Mouse (Mus musculus) ES-Bruce4 (cell line): ENCODE data around the gene Map2k5.

Source experiments
- CTCF ChIP-seq: IDR thresholded peaks from one replicate; pipeline ENCODE4 v1.8.1; 2011; ENCODE audit warnings: low read depth, low read length
- EP300 ChIP-seq: IDR thresholded peaks from 2 replicates; pipeline ENCODE4 v1.6.1; 2011; ENCODE audit warnings: low read depth, low read length; ENCODE audit not compliant: insufficient read depth
- POLR2A ChIP-seq: IDR thresholded peaks from one replicate; pipeline ENCODE4 v1.8.1; 2011; ENCODE audit warnings: low read length; ENCODE audit not compliant: insufficient read depth

DNA sequence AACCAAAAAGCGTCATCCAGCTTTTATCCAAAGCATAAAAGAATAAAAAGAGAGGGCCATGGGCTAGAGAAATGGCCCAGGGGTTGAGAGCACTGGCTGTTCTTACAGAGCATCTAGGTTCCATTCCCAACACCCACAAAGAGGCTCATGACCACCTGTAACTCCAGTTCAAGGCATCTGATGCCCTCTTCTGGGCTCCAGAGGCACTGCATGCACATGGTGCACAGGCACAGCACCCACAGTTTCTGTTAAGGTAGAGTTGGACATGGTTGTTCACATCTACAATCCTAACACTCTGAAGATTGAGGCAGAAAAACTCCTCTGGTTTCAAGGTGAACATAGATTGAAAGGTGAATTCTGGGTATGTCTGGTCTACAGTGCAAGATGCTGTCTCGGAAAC is 44.6 kb downstream of the Map2k5 start:
- TF ChIP-seq CTCF: peak; percentile 78
- TF ChIP-seq POLR2A: no peak
- no peak for TF ChIP-seq EP300
